ENCODE assay signal across 28 mouse cellular contexts in genomic region chr11:36353252-36353651, GRCm38 (mm10).
"Had no signal": no experiment of that assay in that cellular context is flagged by ENCODE, and none has a peak within 500 bp of the region (broad histone marks: within the 10 kb centered on the region; RNA-seq: fewer than 3 reads in every experiment).

No protein-coding gene starts in this region.

- H3K4me3 ChIP-seq: limb, embryonic 10.5 days; limb, embryonic 12.5 days; limb, embryonic 13.5 days; limb, embryonic 15.5 days; liver, embryonic 12.5 days; liver, embryonic 13.5 days; liver, embryonic 15.5 days; lung, embryonic 15.5 days; megakaryocyte, embryonic 14.5 days; midbrain, embryonic 10.5 days; midbrain, embryonic 12.5 days; midbrain, embryonic 13.5 days; midbrain, embryonic 15.5 days; myocyte had no signal

- ATAC-seq: liver, embryonic 12.5 days; liver, postnatal 0 days; lung, postnatal 0 days; midbrain, embryonic 13.5 days; midbrain, embryonic 15.5 days had no signal

- H3K27ac ChIP-seq: limb, embryonic 10.5 days; limb, embryonic 12.5 days; limb, embryonic 13.5 days; limb, embryonic 15.5 days; liver, embryonic 12.5 days; liver, embryonic 13.5 days; liver, embryonic 14.5 days; liver, embryonic 15.5 days; lung, embryonic 15.5 days; macrophage; midbrain, embryonic 10.5 days; midbrain, embryonic 12.5 days; midbrain, embryonic 13.5 days; midbrain, embryonic 15.5 days had no signal

- DNase-seq: left cerebral cortex, postnatal 4 days; liver; liver, embryonic 13.5 days; liver, postnatal 0 days; lung, adult 18-20 months; lung, adult 2 months; lung, embryonic 14.5 days; lung, postnatal 10 days; lung, postnatal 14 days; lung, postnatal 36 days; lung, postnatal 4 days; midbrain, embryonic 14.5 days had no signal
